Mouse (Mus musculus) heart, embryonic 14.5 days (tissue): ENCODE measurements around the gene Clcn2. TPM values are rescaled to one million over a fixed set of nuclear protein-coding genes. Genes with fewer than 3 reads are reported as not detected.

Source experiments
- ATAC-seq: fragments of 200-750 bp; cut with Nextera tagmentation; 2 replicates; pipeline ENCODE4 v1.8.0; 2017; ENCODE audit warnings: low read depth, moderate TSS enrichment; ENCODE audit not compliant: insufficient number of reproducible peaks, insufficient read depth, low FRiP score
- H3K27ac ChIP-seq, 2 experiments: fragments of 200-500 bp in 1 of 2; fragments of 300-500 bp in 1 of 2; sonication (generic) in 1 of 2; replicated peaks in 1 of 2; 2 replicates each; pipeline ENCODE4 v1.5.1; 2012 to 2014; ENCODE audit warnings: low read depth in 2 of 2, low read length in 2 of 2, control low read depth in 1 of 2, mild to moderate bottlenecking in 1 of 2, mixed read lengths in 1 of 2; ENCODE audit not compliant: control insufficient read depth in 1 of 2, insufficient read depth in 1 of 2
- H3K27me3 ChIP-seq: fragments of 300-500 bp; sonication (generic); 2 replicates; pipeline ENCODE4 v1.6.1; 2014; ENCODE audit warnings: mild to moderate bottlenecking, low read length, control low read depth; ENCODE audit not compliant: control insufficient read depth, insufficient read depth
- H3K36me3 ChIP-seq: fragments of 300-500 bp; sonication (generic); 2 replicates; pipeline ENCODE4 v1.6.1; 2014; ENCODE audit warnings: mild to moderate bottlenecking, control low read depth, low read length, mixed read lengths; ENCODE audit not compliant: control insufficient read depth, insufficient read depth
- H3K4me1 ChIP-seq, 2 experiments: fragments of 200-500 bp in 1 of 2; fragments of 300-500 bp in 1 of 2; sonication (generic) in 1 of 2; 2 replicates each; pipeline ENCODE4 v1.6.1; 2012 to 2014; ENCODE audit warnings: low read length in 2 of 2, control low read depth in 1 of 2, mixed read lengths in 1 of 2; ENCODE audit not compliant: control insufficient read depth in 2 of 2, insufficient read depth in 2 of 2
- H3K4me2 ChIP-seq: fragments of 300-500 bp; sonication (generic); 2 replicates; pipeline ENCODE4 v1.6.1; 2014; ENCODE audit warnings: mild to moderate bottlenecking, low read length
- H3K4me3 ChIP-seq, 2 experiments: fragments of 200-500 bp in 1 of 2; fragments of 300-500 bp in 1 of 2; sonication (generic) in 1 of 2; 2 replicates each; pipeline ENCODE4 v1.5.1; 2012 to 2014; ENCODE audit warnings: low read length in 2 of 2, mild to moderate bottlenecking in 2 of 2, control low read depth in 1 of 2, low read depth in 1 of 2, moderate library complexity in 1 of 2; ENCODE audit not compliant: control insufficient read depth in 1 of 2, insufficient read depth in 1 of 2
- H3K9ac ChIP-seq: fragments of 300-500 bp; sonication (generic); 2 replicates; pipeline ENCODE4 v1.6.1; 2014; ENCODE audit warnings: mild to moderate bottlenecking, low read length
- H3K9me3 ChIP-seq: fragments of 300-500 bp; sonication (generic); 2 replicates; pipeline ENCODE4 v1.6.1; 2016; ENCODE audit warnings: low read length, control low read depth; ENCODE audit not compliant: control insufficient read depth
- WGBS: fragments of 180-500 bp; shearing (Covaris S2); extraction: QIAGEN DNeasy Blood & Tissue Kit; methylation state at CpG from one replicate; pipeline ENCODE4 v1.1.7; 2014; 5-methylcytosine and 5-hydroxymethylcytosine counted together
- polyA plus RNA-seq: library from polyadenylated mRNA; unstranded; fragments of >200 nt; fragmentation: Nextera tagmentation; extraction: Ambion mirVana; gene quantifications from 2 replicates; pipeline ENCODE4 v1.2.1, GENCODE M21; 2014

Clcn2 gene
- polyA plus RNA-seq, 1 experiment from 2014 or later: 5.1 TPM

- Histone ChIP-seq H3K9ac (no peak overlapping the region), H3K36me3 (no peaks in the 10 kb centered on the region), H3K4me1 (peaks cover 2 to 15% of the 10 kb centered on the region in 2 experiments; a peak in 3 of 4 replicates), H3K4me3 (no peak overlapping the region), H3K27me3 (peaks cover 56% of the 10 kb centered on the region), H3K27ac (no peak overlapping the region), H3K4me2 (no peak overlapping the region), H3K9me3 (no peaks in the 10 kb centered on the region)
- 68% methylated on average over 5 of the region's 5 CpGs for WGBS
- ATAC-seq: no peak
Observed at GRCm38 (mm10) chr16:20731688-20732087, 14.1 kb upstream of the Clcn2 start.

- H3K9ac ChIP-seq: no peak overlapping the region
- WGBS: 34% methylated on average over 5 of the region's 5 CpGs
- peaks cover 43% of the 10 kb centered on the region for H3K27me3 ChIP-seq
- H3K9me3 ChIP-seq: no peaks in the 10 kb centered on the region
- no peak overlapping the region for H3K4me2 ChIP-seq
- H3K4me3 ChIP-seq: no peak overlapping the region
- no peak overlapping the region for H3K27ac ChIP-seq
- no peaks in the 10 kb centered on the region for H3K36me3 ChIP-seq
- peaks cover 2 to 15% of the 10 kb centered on the region in 2 experiments; a peak in 3 of 4 replicates for H3K4me1 ChIP-seq
- ATAC-seq: no peak
Observed at GRCm38 (mm10) chr16:20730293-20730711, 12.8 kb upstream of the Clcn2 start.

- ATAC-seq: no peak
- Histone ChIP-seq H3K4me3 (no peak overlapping the region), H3K27me3 (peaks cover 5% of the 10 kb centered on the region; the same call in 1 of the 2 replicates), H3K9me3 (no peaks in the 10 kb centered on the region), H3K27ac (no peak overlapping the region), H3K36me3 (peaks cover 13% of the 10 kb centered on the region), H3K9ac (no peak overlapping the region), H3K4me1 (no peaks in the 10 kb centered on the region), H3K4me2 (no peak overlapping the region)
- WGBS: 53% methylated on average over 1 of the region's 1 CpGs
Observed at GRCm38 (mm10) chr16:20726384-20726783, 8.8 kb upstream of the Clcn2 start.

- Histone ChIP-seq H3K9me3 (no peaks in the 10 kb centered on the region), H3K4me2 (no peak overlapping the region), H3K9ac (no peak overlapping the region), H3K27me3 (peaks cover 5% of the 10 kb centered on the region; the same call in 1 of the 2 replicates), H3K4me3 (no peak overlapping the region), H3K36me3 (peaks cover 13% of the 10 kb centered on the region), H3K4me1 (no peaks in the 10 kb centered on the region), H3K27ac (no peak overlapping the region)
- no peak for ATAC-seq
- 77% methylated on average over 4 of the region's 4 CpGs for WGBS
Observed at GRCm38 (mm10) chr16:20725750-20726149, 8.2 kb upstream of the Clcn2 start.

- Histone ChIP-seq H3K4me2 (no peak overlapping the region), H3K4me1 (no peaks in the 10 kb centered on the region), H3K9me3 (no peaks in the 10 kb centered on the region), H3K9ac (no peak overlapping the region), H3K36me3 (peaks cover 17% of the 10 kb centered on the region), H3K4me3 (no peak overlapping the region), H3K27me3 (peaks cover 2% of the 10 kb centered on the region; the same call in 1 of the 2 replicates), H3K27ac (no peak overlapping the region)
- 66% methylated on average over 7 of the region's 7 CpGs for WGBS
- ATAC-seq: no peak
Observed at GRCm38 (mm10) chr16:20725321-20725720, 7.8 kb upstream of the Clcn2 start.

- Histone ChIP-seq H3K27me3 (no peaks in the 10 kb centered on the region), H3K4me1 (no peaks in the 10 kb centered on the region), H3K27ac (no peak overlapping the region), H3K9me3 (no peaks in the 10 kb centered on the region), H3K4me2 (no peak overlapping the region), H3K36me3 (peaks cover 25% of the 10 kb centered on the region), H3K4me3 (no peak overlapping the region), H3K9ac (no peak overlapping the region)
- ATAC-seq: 0 out of 2 replicates have a peak, but pooled peaks have one; percentile 31
- WGBS: 28% methylated on average over 5 of the region's 5 CpGs
Observed at GRCm38 (mm10) chr16:20724338-20724748, 6.8 kb upstream of the Clcn2 start.

- no peaks in the 10 kb centered on the region for H3K27me3 ChIP-seq
- ATAC-seq: no peak
- WGBS: 46% methylated on average over 4 of the region's 4 CpGs
- peaks cover 3 to 6% of the 10 kb centered on the region in 2 experiments; a peak in 3 of 4 replicates for H3K4me1 ChIP-seq
- no peak overlapping the region for H3K27ac ChIP-seq
- peaks cover 25% of the 10 kb centered on the region for H3K36me3 ChIP-seq
- no peak overlapping the region for H3K9ac ChIP-seq
- H3K4me3 ChIP-seq: no peak overlapping the region
- H3K4me2 ChIP-seq: no peak overlapping the region
- no peaks in the 10 kb centered on the region for H3K9me3 ChIP-seq
Observed at GRCm38 (mm10) chr16:20723247-20723646, 5.7 kb upstream of the Clcn2 start.

GRCm38 (mm10) chr16:20722736-20723135 is 5.2 kb upstream of the Clcn2 start:
- Histone ChIP-seq H3K4me2 (no peak overlapping the region), H3K36me3 (peaks cover 25% of the 10 kb centered on the region), H3K27ac (no peak overlapping the region), H3K27me3 (no peaks in the 10 kb centered on the region), H3K9me3 (no peaks in the 10 kb centered on the region), H3K4me3 (no peak overlapping the region), H3K9ac (no peak overlapping the region), H3K4me1 (peaks cover 3 to 6% of the 10 kb centered on the region in 2 experiments; a peak in 3 of 4 replicates)
- 65% methylated on average over 4 of the region's 4 CpGs for WGBS
- no peak for ATAC-seq
